Mouse (Mus musculus): ENCODE data around the gene Phf20. TPM values are rescaled to one million over a fixed set of nuclear protein-coding genes. Genes with fewer than 3 reads are reported as not detected.

Phf20 gene
- polyA plus RNA-seq, 1 experiment from 2014 or later = 51.6 TPM

DNA sequence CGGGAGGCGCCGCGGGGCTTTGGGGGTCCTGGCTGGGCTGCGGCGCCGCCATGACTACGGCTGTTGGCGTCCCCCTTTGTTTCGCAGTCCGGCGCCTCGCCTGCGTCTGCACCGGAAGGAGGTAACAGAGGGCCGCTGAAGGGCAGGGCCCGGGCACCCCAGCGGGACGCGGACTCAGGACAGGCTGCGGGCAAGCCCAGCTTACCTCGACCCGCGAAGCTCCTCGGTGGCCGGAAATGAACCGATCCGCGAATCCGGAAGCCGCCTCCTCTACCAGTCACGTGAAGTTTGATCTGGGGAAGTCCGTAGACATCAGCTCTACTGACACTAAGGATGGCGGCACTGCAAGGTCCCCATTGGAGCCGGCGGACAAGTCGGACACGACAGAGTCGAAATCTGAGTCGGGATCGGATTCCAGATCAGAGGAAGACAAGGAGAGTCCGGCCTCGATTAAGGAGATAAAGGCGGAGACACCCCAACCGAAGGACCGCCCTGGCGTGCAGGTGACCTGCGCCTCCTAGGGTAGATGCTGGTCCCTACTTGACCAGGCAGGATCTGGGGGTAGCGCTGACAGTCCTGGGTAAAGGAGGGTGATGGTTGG lies 116.1 kb downstream of the Phf20 start, which contains the start of the genes Cnbd2 and Scand1:
Cnbd2 (plus strand) TSS at position 3 of the 601 bp plus-strand sequence.
Scand1 (minus strand) TSS at position 408 of the 601 bp plus-strand sequence.
- H3K9me3 ChIP-seq = no peaks in the 10 kb centered on the region
- peak; percentile 93 for DNase-seq (ENCODE audit: low spot score)
- H3K36me3 ChIP-seq = peaks cover 23% of the 10 kb centered on the region
- H3K4me3 ChIP-seq = peak within 1 kb of the TSS; percentile 76
- peak within 1 kb of the TSS; percentile 98 for H3K27ac ChIP-seq
- H3K27me3 ChIP-seq (ENCODE audit: insufficient read depth, poor library complexity, severe bottlenecking) = no peaks in the 10 kb centered on the region
- WGBS = 0% methylated on average over 49 of the region's 49 CpGs
- H3K4me1 ChIP-seq = peaks cover 12% of the 10 kb centered on the region

- no peak for DNase-seq (ENCODE audit: low spot score)
- H3K4me1 ChIP-seq = peaks cover 12% of the 10 kb centered on the region
- H3K9me3 ChIP-seq = no peaks in the 10 kb centered on the region
- peaks cover 18% of the 10 kb centered on the region for H3K36me3 ChIP-seq
- H3K27me3 ChIP-seq (ENCODE audit: insufficient read depth, poor library complexity, severe bottlenecking) = no peaks in the 10 kb centered on the region
- peak overlapping the region; percentile 98 for H3K27ac ChIP-seq
- WGBS = 53% methylated on average over 3 of the region's 3 CpGs
- H3K4me3 ChIP-seq = peak overlapping the region; percentile 76
These were observed 116.9 kb downstream of the Phf20 start for GRCm38 (mm10) chr2:156313153-156313552.

- peaks cover 12% of the 10 kb centered on the region for H3K4me1 ChIP-seq
- no peak for DNase-seq (ENCODE audit: low spot score)
- no peaks in the 10 kb centered on the region for H3K9me3 ChIP-seq
- no peak overlapping the region for H3K27ac ChIP-seq
- peaks cover 17% of the 10 kb centered on the region for H3K36me3 ChIP-seq
- H3K4me3 ChIP-seq = no peak overlapping the region
- WGBS = 87% methylated on average over 6 of the region's 6 CpGs
- H3K27me3 ChIP-seq (ENCODE audit: insufficient read depth, poor library complexity, severe bottlenecking) = no peaks in the 10 kb centered on the region
These were observed 118.5 kb downstream of the Phf20 start for GRCm38 (mm10) chr2:156314811-156315210.

GRCm38 (mm10) chr2:156318491-156318890 lies 122.2 kb downstream of the Phf20 start:
- Histone ChIP-seq H3K9me3 (no peaks in the 10 kb centered on the region), H3K4me1 (peaks cover 1% of the 10 kb centered on the region; the same call in 1 of the 2 replicates), H3K27me3 (ENCODE audit: insufficient read depth, poor library complexity, severe bottlenecking) (no peaks in the 10 kb centered on the region), H3K27ac (no peak overlapping the region), H3K4me3 (no peak overlapping the region), H3K36me3 (peaks cover 13% of the 10 kb centered on the region)
- DNase-seq (ENCODE audit: low spot score) = no peak

- DNase-seq (ENCODE audit: low spot score) = no peak
- no peaks in the 10 kb centered on the region for H3K9me3 ChIP-seq
These were observed 125.3 kb downstream of the Phf20 start for GRCm38 (mm10) chr2:156321538-156321937.

GRCm38 (mm10) chr2:156324116-156324588 lies 127.9 kb downstream of the Phf20 start:
- no peaks in the 10 kb centered on the region for H3K27me3 ChIP-seq (ENCODE audit: insufficient read depth, poor library complexity, severe bottlenecking)
- H3K4me3 ChIP-seq = peak overlapping the region; percentile 18; the same call in 1 of the 2 replicates
- 18% methylated on average over 6 of the region's 6 CpGs for WGBS
- DNase-seq (ENCODE audit: low spot score) = no peak
- H3K27ac ChIP-seq = peak overlapping the region; percentile 80
- peaks cover 6% of the 10 kb centered on the region for H3K36me3 ChIP-seq
- H3K4me1 ChIP-seq = peaks cover 15% of the 10 kb centered on the region
- no peaks in the 10 kb centered on the region; the same call in 1 of the 2 replicates for H3K9me3 ChIP-seq

More at GRCm38 (mm10) chr2:156321538-156321937, 125.3 kb downstream of the Phf20 start:
- peaks cover 6% of the 10 kb centered on the region for H3K36me3 ChIP-seq
- no peaks in the 10 kb centered on the region for H3K27me3 ChIP-seq (ENCODE audit: insufficient read depth, poor library complexity, severe bottlenecking)
- peaks cover 15% of the 10 kb centered on the region for H3K4me1 ChIP-seq
- no peak overlapping the region for H3K27ac ChIP-seq
- WGBS = 85% methylated on average over 6 of the region's 6 CpGs
- no peak overlapping the region for H3K4me3 ChIP-seq

GRCm38 (mm10) chr2:156324681-156325080 lies 128.4 kb downstream of the Phf20 start:
- Histone ChIP-seq H3K36me3 (peaks cover 6% of the 10 kb centered on the region), H3K9me3 (no peaks in the 10 kb centered on the region; the same call in 1 of the 2 replicates), H3K4me1 (peaks cover 15% of the 10 kb centered on the region), H3K27ac (peak overlapping the region; percentile 80), H3K27me3 (ENCODE audit: insufficient read depth, poor library complexity, severe bottlenecking) (no peaks in the 10 kb centered on the region), H3K4me3 (peak overlapping the region; percentile 18; the same call in 1 of the 2 replicates)
- WGBS = 19% methylated on average over 5 of the region's 5 CpGs
- DNase-seq (ENCODE audit: low spot score) = peak; percentile 80

DNA sequence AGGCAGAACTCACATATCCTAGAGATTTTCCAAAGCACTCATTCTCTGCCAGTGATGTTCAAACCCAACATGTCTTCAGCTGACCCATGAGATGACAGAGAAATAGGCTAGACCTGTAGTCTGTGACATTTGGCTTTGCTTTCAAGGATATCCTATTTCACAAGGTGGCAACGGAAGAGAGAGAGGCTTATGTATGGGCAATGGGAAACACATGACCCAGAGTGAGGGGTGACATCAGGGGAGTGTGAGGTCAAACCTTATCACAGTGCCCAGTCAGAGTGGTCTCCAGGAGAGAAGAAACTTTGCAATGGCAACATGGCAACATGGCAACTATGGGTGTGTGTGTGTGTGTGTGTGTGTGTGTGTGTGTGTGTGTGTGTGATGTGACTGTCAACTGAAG lies 134.4 kb downstream of the Phf20 start:
- no peak for DNase-seq (ENCODE audit: low spot score)
- Histone ChIP-seq H3K36me3 (no peaks in the 10 kb centered on the region), H3K27ac (no peak overlapping the region), H3K4me1 (peaks cover 7% of the 10 kb centered on the region; the same call in 1 of the 2 replicates), H3K9me3 (no peaks in the 10 kb centered on the region; the same call in 1 of the 2 replicates), H3K4me3 (no peak overlapping the region), H3K27me3 (ENCODE audit: insufficient read depth, poor library complexity, severe bottlenecking) (no peaks in the 10 kb centered on the region)
- WGBS = 76% methylated on average over 1 of the region's 1 CpGs

GRCm38 (mm10) chr2:156331446-156331965 lies 135.2 kb downstream of the Phf20 start:
- WGBS = 69% methylated on average over 7 of the region's 7 CpGs
- DNase-seq (ENCODE audit: low spot score) = no peak

DNA sequence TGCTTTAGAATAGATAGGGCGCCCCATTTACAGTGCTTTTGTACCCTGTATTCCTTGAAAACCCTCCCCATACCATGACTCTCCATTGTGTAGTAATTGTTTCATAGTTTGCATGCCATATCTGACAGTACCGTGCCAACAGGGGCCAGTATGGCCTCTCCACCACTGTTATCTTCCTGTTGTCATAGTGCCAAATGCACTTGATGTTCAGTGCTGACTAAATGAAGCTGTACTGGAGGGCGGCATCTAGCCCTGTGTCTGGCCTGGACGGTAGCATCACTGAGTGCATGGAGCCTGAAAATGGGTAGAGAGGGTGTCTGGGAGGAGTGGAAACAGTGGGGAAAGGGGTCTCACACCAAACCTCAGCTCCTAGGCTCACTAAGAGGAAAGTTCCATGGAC lies 143.8 kb downstream of the Phf20 start:
- H3K27me3 ChIP-seq (ENCODE audit: insufficient read depth, poor library complexity, severe bottlenecking) = 0 out of 2 replicates have a peak, but pooled peaks cover 3% of the 10 kb centered on the region
- H3K36me3 ChIP-seq = no peaks in the 10 kb centered on the region
- H3K4me1 ChIP-seq = peaks cover 8% of the 10 kb centered on the region
- H3K9me3 ChIP-seq = no peaks in the 10 kb centered on the region
- DNase-seq (ENCODE audit: low spot score) = no peak
- no peak overlapping the region for H3K27ac ChIP-seq
- WGBS = 80% methylated on average over 4 of the region's 4 CpGs
- H3K4me3 ChIP-seq = no peak overlapping the region

More at GRCm38 (mm10) chr2:156331446-156331965, 135.2 kb downstream of the Phf20 start:
- Histone ChIP-seq H3K9me3 (no peaks in the 10 kb centered on the region; the same call in 1 of the 2 replicates), H3K4me1 (peaks cover 7% of the 10 kb centered on the region; the same call in 1 of the 2 replicates), H3K36me3 (no peaks in the 10 kb centered on the region), H3K27ac (no peak overlapping the region), H3K4me3 (no peak overlapping the region), H3K27me3 (ENCODE audit: insufficient read depth, poor library complexity, severe bottlenecking) (no peaks in the 10 kb centered on the region)

DNA sequence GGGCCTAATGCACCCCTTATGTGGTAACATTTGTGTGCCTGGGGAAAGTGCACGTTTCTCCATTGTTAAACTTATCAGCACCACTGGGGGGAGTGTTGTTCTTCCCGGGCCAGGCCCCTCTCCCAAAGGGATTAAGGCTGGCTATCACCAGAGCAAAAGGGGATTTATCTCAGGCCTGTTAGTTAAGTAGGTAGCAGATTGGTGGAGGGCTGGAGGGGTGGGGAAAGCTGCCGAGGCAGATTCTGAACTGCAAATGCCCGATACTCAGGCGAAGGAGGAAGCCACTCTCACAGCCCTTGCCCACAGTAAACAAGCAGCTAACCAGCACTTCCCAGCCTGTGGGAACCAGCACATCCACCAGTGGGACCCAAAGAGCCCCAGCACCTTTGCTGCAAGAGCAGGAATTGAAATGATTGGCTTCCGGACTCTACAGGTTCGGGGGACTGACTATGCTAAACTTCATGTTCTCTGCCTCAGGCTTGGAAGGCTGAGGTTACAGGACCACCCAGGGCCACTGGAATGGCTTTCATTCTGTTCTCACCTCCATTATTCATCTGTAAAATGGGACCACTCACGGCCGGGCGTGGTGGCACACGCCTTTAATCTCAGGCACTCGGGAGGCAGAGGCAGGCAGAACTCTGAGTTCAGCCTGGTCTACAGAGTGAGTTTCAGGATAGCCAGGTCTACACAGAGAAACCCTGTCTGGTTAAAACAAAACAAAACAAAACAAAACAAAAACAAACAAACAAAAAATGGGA lies 148.7 kb downstream of the Phf20 start:
- no peak for DNase-seq (ENCODE audit: low spot score)
- 47% methylated on average over 12 of the region's 12 CpGs for WGBS
- no peaks in the 10 kb centered on the region for H3K9me3 ChIP-seq
- H3K36me3 ChIP-seq = no peaks in the 10 kb centered on the region
- H3K4me1 ChIP-seq = peaks cover 7% of the 10 kb centered on the region
- H3K27ac ChIP-seq = peak overlapping the region; percentile 56; the same call in 1 of the 2 replicates
- H3K27me3 ChIP-seq (ENCODE audit: insufficient read depth, poor library complexity, severe bottlenecking) = 0 out of 2 replicates have a peak, but pooled peaks cover 3% of the 10 kb centered on the region
- peak overlapping the region; percentile 12; the same call in 1 of the 2 replicates for H3K4me3 ChIP-seq

GRCm38 (mm10) chr2:156348812-156349211 lies 152.5 kb downstream of the Phf20 start:
- WGBS = 72% methylated on average over 4 of the region's 4 CpGs
- DNase-seq (ENCODE audit: low spot score) = no peak
- H3K27me3 ChIP-seq (ENCODE audit: insufficient read depth, poor library complexity, severe bottlenecking) = no peaks in the 10 kb centered on the region
- peaks cover 7% of the 10 kb centered on the region for H3K4me1 ChIP-seq
- no peaks in the 10 kb centered on the region for H3K36me3 ChIP-seq
- H3K27ac ChIP-seq = no peak overlapping the region
- H3K4me3 ChIP-seq = no peak overlapping the region
- no peaks in the 10 kb centered on the region for H3K9me3 ChIP-seq

All from heart, embryonic 10.5 days (tissue).